Mouse (Mus musculus) hindbrain, postnatal 0 days (tissue): ENCODE measurements around the gene Sppl2a. TPM values are rescaled to one million over a fixed set of nuclear protein-coding genes. Genes with fewer than 3 reads are reported as not detected.
A peak's percentile ranks its signal among the peaks of the same experiment; 100 is the strongest.

ENCODE experiments used
- ATAC-seq: fragments of 200-750 bp; cut with Nextera tagmentation; 2 replicates; pipeline ENCODE4 v1.8.0; 2017; ENCODE audit warnings: mild to moderate bottlenecking, moderate TSS enrichment, moderate library complexity
- DNase-seq: peaks from one replicate; pipeline ENCODE4 v3.0.0-alpha.2; 2015; ENCODE audit warnings: low spot score
- H3K27ac ChIP-seq: fragments of 300-500 bp; sonication (generic); 2 replicates; pipeline ENCODE4 v1.5.1; 2014; ENCODE audit warnings: mild to moderate bottlenecking
- H3K27me3 ChIP-seq: fragments of 300-500 bp; sonication (generic); 2 replicates; pipeline ENCODE4 v1.6.1; 2014; ENCODE audit warnings: low read length, mixed read lengths; ENCODE audit not compliant: insufficient read depth
- H3K36me3 ChIP-seq: fragments of 300-500 bp; sonication (generic); 2 replicates; pipeline ENCODE4 v1.6.1; 2014; ENCODE audit warnings: low read length, mixed read lengths; ENCODE audit not compliant: insufficient read depth
- H3K4me1 ChIP-seq: fragments of 300-500 bp; sonication (generic); 2 replicates; pipeline ENCODE4 v1.6.1; 2014; ENCODE audit warnings: antibody characterized with exemption, low read length, mixed read lengths; ENCODE audit not compliant: insufficient read depth
- H3K4me2 ChIP-seq: fragments of 300-500 bp; sonication (generic); 2 replicates; pipeline ENCODE4 v1.6.1; 2014; ENCODE audit warnings: low read depth, mild to moderate bottlenecking, low read length, moderate library complexity, mixed read lengths
- H3K4me3 ChIP-seq: fragments of 300-500 bp; sonication (generic); 2 replicates; pipeline ENCODE4 v1.5.1; 2014; ENCODE audit warnings: low read length
- H3K9ac ChIP-seq: fragments of 300-500 bp; sonication (generic); replicated peaks from 2 replicates; pipeline ENCODE4 v1.6.1; 2014; ENCODE audit warnings: mild to moderate bottlenecking, low read length, moderate library complexity, mixed read lengths
- H3K9me3 ChIP-seq: fragments of 300-500 bp; sonication (generic); 2 replicates; pipeline ENCODE4 v1.6.1; 2016; ENCODE audit warnings: low read length, mixed read lengths
- CTCF ChIP-seq: IDR thresholded peaks from 2 replicates; pipeline ENCODE4 v1.5.1; 2016; ENCODE audit warnings: antibody characterized with exemption, control low read depth, low read depth
- WGBS: fragments of 180-500 bp; shearing (Covaris S2); extraction: QIAGEN DNeasy Blood & Tissue Kit; methylation state at CpG from one replicate; pipeline ENCODE4 v1.1.7; 2014; 5-methylcytosine and 5-hydroxymethylcytosine counted together
- polyA plus RNA-seq: library from polyadenylated mRNA; unstranded; fragments of >200 nt; fragmentation: Nextera tagmentation; extraction: Ambion mirVana; gene quantifications from 2 replicates; pipeline ENCODE4 v1.2.1, GENCODE M21; 2015
- total RNA-seq: library from RNA; depleted of rRNA; stranded (reverse); fragments of >200 nt; gene quantifications from 2 replicates; pipeline ENCODE4 v1.2.3, GENCODE M21; 2014

Gene Sppl2a
- total and polyA plus RNA-seq, 2 experiments from 2014 or later, result 29.0 to 35.9 TPM

DNA sequence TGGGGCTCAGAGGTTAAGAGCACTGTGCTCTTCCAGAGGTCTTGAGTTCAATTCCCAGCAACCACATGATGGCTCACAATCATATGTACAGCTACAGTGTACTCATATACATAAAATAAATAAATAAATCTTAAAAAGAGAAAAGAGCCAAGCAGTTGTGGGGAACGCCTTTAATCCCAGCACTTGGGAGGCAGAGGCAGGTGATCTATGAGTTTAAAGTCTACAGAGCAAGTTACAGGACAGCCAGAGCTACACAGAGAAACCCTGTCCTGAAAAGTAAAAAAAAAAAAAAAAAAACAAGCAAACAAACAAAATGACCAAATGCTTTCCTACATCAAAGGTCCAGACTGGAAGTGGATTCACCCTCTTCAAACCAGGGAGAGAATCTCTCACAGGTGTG is 55.0 kb downstream of the Sppl2a start:
- Histone ChIP-seq H3K27me3 (no peaks in the 10 kb centered on the region), H3K9me3 (no peaks in the 10 kb centered on the region), H3K9ac (no peak overlapping the region), H3K4me2 (no peak overlapping the region), H3K4me3 (no peak overlapping the region), H3K4me1 (0 out of 2 replicates have a peak, but pooled peaks cover under 1% of the 10 kb centered on the region), H3K36me3 (no peaks in the 10 kb centered on the region), H3K27ac (no peak overlapping the region)
- ATAC-seq, result no peak
- no peak for TF ChIP-seq CTCF
- WGBS, result 90% methylated on average over 1 of the region's 1 CpGs
- no peak for DNase-seq

- TF ChIP-seq CTCF, result no peak
These were observed 56.9 kb downstream of the Sppl2a start, which contains the start of gene Trpm7 for GRCm38 (mm10) chr2:126875871-126876796. Gene Trpm7, minus strand, starts transcription at chr2:126876230.

GRCm38 (mm10) chr2:126875516-126875835 is 57.6 kb downstream of the Sppl2a start:
- Histone ChIP-seq H3K4me2 (peak overlapping the region; percentile 84), H3K9me3 (no peaks in the 10 kb centered on the region), H3K4me3 (peak overlapping the region; percentile 96), H3K27ac (peak overlapping the region; percentile 99), H3K9ac (peak overlapping the region; percentile 90), H3K4me1 (0 out of 2 replicates have a peak, but pooled peaks cover 3% of the 10 kb centered on the region), H3K36me3 (no peaks in the 10 kb centered on the region), H3K27me3 (no peaks in the 10 kb centered on the region)
- WGBS, result under 1% methylated on average over 18 of the region's 18 CpGs
- ATAC-seq (peak; percentile 44), DNase-seq (peak; percentile 51)
- TF ChIP-seq CTCF, result no peak

More at GRCm38 (mm10) chr2:126875871-126876796, 56.9 kb downstream of the Sppl2a start, which contains the start of gene Trpm7:
- peak; percentile 100 for ATAC-seq
- Histone ChIP-seq H3K4me1 (0 out of 2 replicates have a peak, but pooled peaks cover 3% of the 10 kb centered on the region), H3K27me3 (no peaks in the 10 kb centered on the region), H3K27ac (peak within 1 kb of the TSS; percentile 99), H3K4me3 (peak within 1 kb of the TSS; percentile 96), H3K9me3 (no peaks in the 10 kb centered on the region), H3K9ac (peak within 1 kb of the TSS; percentile 90), H3K4me2 (peak within 1 kb of the TSS; percentile 84), H3K36me3 (no peaks in the 10 kb centered on the region)
- under 1% methylated on average over 76 of the region's 81 CpGs for WGBS
- peak; percentile 98 for DNase-seq

DNA sequence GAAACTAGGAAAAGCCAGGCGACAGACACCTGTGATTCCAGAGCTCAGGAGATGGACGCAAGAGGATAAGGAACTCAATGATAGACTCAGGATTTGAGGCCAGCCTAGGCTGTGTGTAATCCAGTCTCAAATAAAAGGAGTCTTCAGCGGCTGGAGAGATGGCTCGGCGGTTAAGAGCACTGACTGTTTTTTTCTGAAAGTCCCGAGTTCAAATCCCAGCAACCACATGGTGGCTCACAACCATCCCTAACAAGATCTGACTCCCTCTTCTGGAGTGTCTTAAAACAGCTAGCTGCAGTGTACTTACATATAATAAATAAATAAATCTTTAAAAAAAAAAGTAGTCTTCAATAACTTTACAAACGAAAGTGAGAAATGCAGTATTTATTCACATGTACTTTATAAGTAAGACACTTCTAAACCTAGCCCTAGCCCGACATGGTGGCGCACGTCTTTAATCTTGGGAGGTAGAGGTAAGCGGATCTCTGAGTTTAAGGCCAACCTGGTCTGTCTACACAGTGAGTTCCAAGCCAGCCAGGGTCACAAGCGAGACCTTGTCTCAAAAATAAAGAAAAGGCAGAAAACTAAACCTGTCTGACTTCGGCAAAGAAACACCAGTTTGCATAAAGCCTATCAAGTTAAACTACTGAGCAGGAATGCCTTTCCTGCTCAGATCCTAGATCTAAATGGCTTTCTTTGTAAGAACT is 58.1 kb downstream of the Sppl2a start:
- Histone ChIP-seq H3K36me3 (no peaks in the 10 kb centered on the region), H3K4me2 (peak overlapping the region; percentile 84), H3K9me3 (no peaks in the 10 kb centered on the region), H3K9ac (peak overlapping the region; percentile 90), H3K4me3 (peak overlapping the region; percentile 96), H3K27ac (peak overlapping the region; percentile 99), H3K27me3 (no peaks in the 10 kb centered on the region), H3K4me1 (0 out of 2 replicates have a peak, but pooled peaks cover 3% of the 10 kb centered on the region)
- no peak for DNase-seq
- ATAC-seq, result no peak
- 28% methylated on average over 13 of the region's 13 CpGs for WGBS
- no peak; the same call in 1 of the 2 replicates for TF ChIP-seq CTCF

DNA sequence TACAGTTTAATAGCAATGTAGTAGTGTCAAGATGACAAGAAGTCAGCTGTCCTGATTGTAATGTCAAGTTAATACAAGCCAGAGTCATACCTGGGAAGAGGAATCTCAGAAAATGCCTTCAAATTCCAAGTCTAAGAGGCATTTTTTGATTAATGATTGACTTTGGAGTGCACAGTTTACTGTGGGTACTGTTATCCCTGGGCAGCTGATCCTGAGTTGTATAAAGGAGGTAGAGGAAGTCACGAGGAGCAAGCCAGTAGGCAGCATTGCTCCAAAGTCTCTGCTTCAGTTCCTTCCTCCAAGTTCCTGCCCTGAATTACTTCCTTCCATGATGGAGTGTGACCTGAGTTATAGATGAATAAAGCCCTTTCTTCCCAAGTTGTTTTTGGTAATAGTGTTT is 66.7 kb downstream of the Sppl2a start:
- H3K4me3 ChIP-seq, result no peak overlapping the region
- no peak for ATAC-seq
- DNase-seq, result no peak
- no peaks in the 10 kb centered on the region for H3K36me3 ChIP-seq
- no peak overlapping the region for H3K27ac ChIP-seq
- no peaks in the 10 kb centered on the region for H3K27me3 ChIP-seq
- TF ChIP-seq CTCF, result no peak
- no peak overlapping the region for H3K4me2 ChIP-seq
- H3K4me1 ChIP-seq, result no peaks in the 10 kb centered on the region
- 89% methylated on average over 1 of the region's 1 CpGs for WGBS
- no peaks in the 10 kb centered on the region for H3K9me3 ChIP-seq
- H3K9ac ChIP-seq, result no peak overlapping the region

DNA sequence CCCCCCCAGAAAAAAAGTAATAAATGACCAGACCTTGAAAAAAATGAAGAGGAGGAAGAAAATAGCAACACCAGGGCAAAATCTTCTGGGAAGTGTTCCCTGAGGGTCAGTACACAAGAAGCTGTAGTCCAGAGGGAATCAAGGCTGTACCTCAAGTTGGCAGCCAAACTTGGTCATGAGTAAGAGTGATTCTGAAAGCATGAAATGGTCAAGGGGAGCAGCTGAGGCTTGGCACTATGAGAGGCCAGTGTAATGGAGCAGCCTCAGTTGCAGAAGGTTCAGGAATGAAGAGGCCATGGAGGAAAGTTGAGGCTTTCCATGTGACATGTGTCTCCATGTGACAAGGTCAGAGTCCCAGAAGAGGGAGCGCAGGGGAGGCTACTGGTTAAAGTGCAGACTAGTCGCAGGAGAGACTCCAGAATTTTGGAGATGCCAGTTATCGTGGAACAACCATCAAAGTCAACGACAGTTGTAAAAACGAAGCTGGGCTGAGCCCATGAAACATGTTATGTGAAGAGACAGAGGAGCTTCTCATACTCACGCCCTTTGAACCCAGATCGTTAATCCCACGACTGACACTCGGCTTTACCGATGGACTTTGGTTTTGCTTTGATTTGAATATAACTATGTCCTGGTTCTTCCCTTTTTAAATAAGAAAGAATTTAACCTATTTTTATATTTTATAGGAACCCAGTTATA is 67.4 kb downstream of the Sppl2a start:
- no peaks in the 10 kb centered on the region for H3K4me1 ChIP-seq
- WGBS, result 91% methylated on average over 10 of the region's 10 CpGs

More for the DNA sequence above, 67.4 kb downstream of the Sppl2a start:
- H3K9me3 ChIP-seq, result no peaks in the 10 kb centered on the region
- H3K27ac ChIP-seq, result no peak overlapping the region
- no peak for TF ChIP-seq CTCF
- no peaks in the 10 kb centered on the region for H3K27me3 ChIP-seq
- DNase-seq (no peak), ATAC-seq (no peak)
- no peak overlapping the region for H3K4me2 ChIP-seq
- H3K4me3 ChIP-seq, result no peak overlapping the region
- no peaks in the 10 kb centered on the region for H3K36me3 ChIP-seq
- H3K9ac ChIP-seq, result no peak overlapping the region
